Mouse (Mus musculus) midbrain, embryonic 15.5 days (tissue): ENCODE measurements around the gene Stk38l. TPM values are rescaled to one million over a fixed set of nuclear protein-coding genes. Genes with fewer than 3 reads are reported as not detected.
"Not testable (repeated sequence)": the region's sequence is repeated elsewhere in the genome, so short reads cannot be mapped to it uniquely, and the experiment has no call there.

Source experiments
- ATAC-seq: fragments of 200-750 bp; cut with Nextera tagmentation; replicated peaks from 2 replicates; pipeline ENCODE4 v1.8.0; 2017; ENCODE audit warnings: moderate TSS enrichment
- H3K27ac ChIP-seq: fragments of 300-500 bp; sonication (generic); 2 replicates; pipeline ENCODE4 v1.5.1; 2015; ENCODE audit warnings: mild to moderate bottlenecking, inconsistent platforms
- H3K27me3 ChIP-seq: fragments of 300-500 bp; sonication (generic); replicated peaks from 2 replicates; pipeline ENCODE4 v1.6.1; 2015; ENCODE audit warnings: inconsistent platforms
- H3K36me3 ChIP-seq: fragments of 300-500 bp; sonication (generic); replicated peaks from 2 replicates; pipeline ENCODE4 v1.6.1; 2015; ENCODE audit warnings: inconsistent platforms
- H3K4me1 ChIP-seq: fragments of 300-500 bp; sonication (generic); 2 replicates; pipeline ENCODE4 v1.6.1; 2015; ENCODE audit warnings: inconsistent platforms
- H3K4me2 ChIP-seq: fragments of 300-500 bp; sonication (generic); 2 replicates; pipeline ENCODE4 v1.6.1; 2015; ENCODE audit warnings: inconsistent platforms, mild to moderate bottlenecking, moderate library complexity
- H3K4me3 ChIP-seq: fragments of 300-500 bp; sonication (generic); 2 replicates; pipeline ENCODE4 v1.5.1; 2015; ENCODE audit warnings: mild to moderate bottlenecking, inconsistent platforms
- H3K9ac ChIP-seq: fragments of 300-500 bp; sonication (generic); 2 replicates; pipeline ENCODE4 v1.6.1; 2015; ENCODE audit warnings: mild to moderate bottlenecking, inconsistent platforms
- H3K9me3 ChIP-seq: fragments of 300-500 bp; sonication (generic); 2 replicates; pipeline ENCODE4 v1.6.1; 2016; ENCODE audit warnings: inconsistent platforms
- WGBS: fragments of 180-500 bp; shearing (Covaris S2); methylation state at CpG from one replicate; pipeline ENCODE4 v1.1.7; 2015; ENCODE audit warnings: mixed read lengths; 5-methylcytosine and 5-hydroxymethylcytosine counted together
- polyA plus RNA-seq: library from polyadenylated mRNA; unstranded; fragments of >200 nt; fragmentation: Nextera tagmentation; extraction: Ambion mirVana; gene quantifications from 2 replicates; pipeline ENCODE4 v1.2.1, GENCODE M21; 2015

The Stk38l gene
- polyA plus RNA-seq, 1 experiment from 2014 or later = 16.3 TPM

GRCm38 (mm10) chr6:146760022-146760421 lies 35.2 kb downstream of the Stk38l start:
- Histone ChIP-seq H3K9ac (no peak overlapping the region), H3K9me3 (no peaks in the 10 kb centered on the region), H3K36me3 (no peaks in the 10 kb centered on the region), H3K4me3 (no peak overlapping the region), H3K4me1 (no peaks in the 10 kb centered on the region), H3K27me3 (no peaks in the 10 kb centered on the region), H3K4me2 (no peak overlapping the region), H3K27ac (no peak overlapping the region)
- 95% methylated on average over 2 of the region's 2 CpGs for WGBS
- no peak for ATAC-seq

DNA sequence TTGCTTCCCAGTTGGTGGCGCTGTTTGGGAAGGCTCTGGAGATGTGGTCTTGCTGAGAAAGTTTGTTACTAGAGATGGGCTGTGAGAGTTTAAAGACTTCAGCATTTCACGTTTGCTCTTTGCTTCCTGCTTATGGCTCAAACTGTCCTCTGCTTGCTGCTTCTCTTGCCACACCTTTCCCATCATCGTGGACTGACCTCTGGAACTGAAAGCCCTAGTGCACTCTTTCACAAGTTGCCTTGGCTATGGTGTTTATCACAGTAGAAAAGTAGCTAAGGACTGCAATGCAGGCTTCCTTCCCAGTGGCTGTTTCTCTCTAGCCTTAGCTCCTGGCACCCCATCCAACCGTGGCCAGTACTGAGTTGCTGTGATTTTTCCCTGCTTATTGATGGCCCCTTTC lies 35.9 kb downstream of the Stk38l start:
- H3K4me1 ChIP-seq = no peaks in the 10 kb centered on the region
- no peak overlapping the region for H3K27ac ChIP-seq
- H3K27me3 ChIP-seq = no peaks in the 10 kb centered on the region
- ATAC-seq = no peak
- no peaks in the 10 kb centered on the region for H3K36me3 ChIP-seq
- 75% methylated on average over 4 of the region's 4 CpGs for WGBS
- H3K4me3 ChIP-seq = no peak overlapping the region
- H3K4me2 ChIP-seq = no peak overlapping the region
- H3K9ac ChIP-seq = no peak overlapping the region
- no peaks in the 10 kb centered on the region for H3K9me3 ChIP-seq

DNA sequence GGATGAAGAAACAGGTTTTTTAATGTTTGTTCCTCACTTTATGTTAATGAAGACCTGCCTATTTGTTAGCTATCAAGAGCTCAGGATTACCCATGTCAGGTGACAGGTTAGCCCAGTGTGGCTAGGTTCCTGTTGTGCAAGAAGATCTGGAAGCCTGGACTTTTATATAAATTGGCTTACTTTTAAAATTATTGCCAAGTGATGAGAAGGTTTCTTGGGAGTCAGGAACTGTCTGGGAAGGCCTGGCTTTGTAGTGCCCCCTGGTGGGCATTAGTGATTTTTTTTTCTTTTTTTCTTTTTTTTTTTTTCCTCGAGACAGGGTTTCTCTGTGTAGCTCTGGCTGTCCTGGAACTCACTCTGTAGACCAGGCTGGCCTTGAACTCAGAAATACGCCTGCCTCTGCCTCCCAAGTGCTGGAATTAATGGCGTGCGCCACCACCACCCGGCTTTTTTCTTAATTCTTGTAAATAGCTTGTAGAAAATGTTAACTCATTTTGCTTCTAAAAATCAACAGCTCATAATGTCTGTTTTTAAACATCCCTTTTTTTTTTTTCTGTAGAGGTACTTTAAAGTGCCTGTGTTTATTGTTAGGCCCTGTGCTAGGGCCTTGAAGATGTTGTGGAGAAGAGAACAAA lies 37.6 kb downstream of the Stk38l start:
- Histone ChIP-seq H3K27me3 (no peaks in the 10 kb centered on the region), H3K4me3 (no peak overlapping the region), H3K9me3 (no peaks in the 10 kb centered on the region), H3K36me3 (no peaks in the 10 kb centered on the region; the same call in 1 of the 2 replicates), H3K4me2 (no peak overlapping the region), H3K4me1 (no peaks in the 10 kb centered on the region), H3K27ac (no peak overlapping the region), H3K9ac (no peak overlapping the region)
- no peak for ATAC-seq
- WGBS = 62% methylated on average over 5 of the region's 5 CpGs

- Histone ChIP-seq H3K36me3 (peaks cover 15% of the 10 kb centered on the region), H3K4me1 (no peaks in the 10 kb centered on the region), H3K27me3 (no peaks in the 10 kb centered on the region), H3K9me3 (no peaks in the 10 kb centered on the region), H3K4me2 (no peak overlapping the region), H3K9ac (no peak overlapping the region), H3K4me3 (no peak overlapping the region), H3K27ac (no peak overlapping the region)
- WGBS = 70% methylated on average over 2 of the region's 2 CpGs
- no peak for ATAC-seq
Observed at GRCm38 (mm10) chr6:146764593-146764992, 39.8 kb downstream of the Stk38l start.

DNA sequence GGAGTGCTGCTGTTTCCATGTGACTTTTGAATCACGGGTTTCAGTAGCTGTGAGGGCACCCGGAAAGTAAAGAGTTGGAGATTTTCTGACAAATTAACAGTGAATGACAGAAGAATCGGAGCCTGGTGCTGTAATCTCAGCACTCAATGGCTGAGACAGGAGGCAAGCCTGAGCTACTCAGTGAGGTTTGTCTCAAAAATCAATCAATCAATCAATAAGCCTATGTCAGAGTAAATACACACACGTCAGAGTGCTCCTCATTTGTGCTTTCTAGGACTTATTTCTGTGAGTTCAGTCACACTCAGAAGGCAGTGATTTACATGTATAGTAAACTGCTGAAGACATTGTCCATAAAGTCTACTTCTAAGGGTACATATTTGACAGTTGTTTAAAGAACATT lies 40.5 kb downstream of the Stk38l start:
- no peak overlapping the region for H3K4me2 ChIP-seq
- no peak overlapping the region for H3K9ac ChIP-seq
- no peaks in the 10 kb centered on the region for H3K9me3 ChIP-seq
- ATAC-seq = no peak
- no peak overlapping the region for H3K27ac ChIP-seq
- H3K4me1 ChIP-seq = no peaks in the 10 kb centered on the region
- 86% methylated on average over 4 of the region's 4 CpGs for WGBS
- H3K27me3 ChIP-seq = no peaks in the 10 kb centered on the region
- no peak overlapping the region for H3K4me3 ChIP-seq
- H3K36me3 ChIP-seq = peaks cover 17% of the 10 kb centered on the region

- no peak for ATAC-seq
- Histone ChIP-seq H3K27ac (no peak overlapping the region), H3K4me1 (no peaks in the 10 kb centered on the region), H3K27me3 (no peaks in the 10 kb centered on the region), H3K4me2 (no peak overlapping the region), H3K4me3 (no peak overlapping the region), H3K9me3 (no peaks in the 10 kb centered on the region), H3K9ac (no peak overlapping the region), H3K36me3 (peaks cover 25% of the 10 kb centered on the region)
- 93% methylated on average over 10 of the region's 10 CpGs for WGBS
Observed at GRCm38 (mm10) chr6:146768813-146769404, 44.1 kb downstream of the Stk38l start.

- H3K27ac ChIP-seq = no peak overlapping the region
- no peaks in the 10 kb centered on the region for H3K9me3 ChIP-seq
- H3K4me2 ChIP-seq = no peak overlapping the region
- H3K36me3 ChIP-seq = peaks cover 32% of the 10 kb centered on the region
- H3K4me3 ChIP-seq = no peak overlapping the region
- no peaks in the 10 kb centered on the region for H3K27me3 ChIP-seq
- H3K4me1 ChIP-seq = no peaks in the 10 kb centered on the region
- WGBS = 75% methylated on average over 6 of the region's 6 CpGs
- no peak for ATAC-seq
- H3K9ac ChIP-seq = no peak overlapping the region
Observed at GRCm38 (mm10) chr6:146770005-146770745, 45.4 kb downstream of the Stk38l start.

DNA sequence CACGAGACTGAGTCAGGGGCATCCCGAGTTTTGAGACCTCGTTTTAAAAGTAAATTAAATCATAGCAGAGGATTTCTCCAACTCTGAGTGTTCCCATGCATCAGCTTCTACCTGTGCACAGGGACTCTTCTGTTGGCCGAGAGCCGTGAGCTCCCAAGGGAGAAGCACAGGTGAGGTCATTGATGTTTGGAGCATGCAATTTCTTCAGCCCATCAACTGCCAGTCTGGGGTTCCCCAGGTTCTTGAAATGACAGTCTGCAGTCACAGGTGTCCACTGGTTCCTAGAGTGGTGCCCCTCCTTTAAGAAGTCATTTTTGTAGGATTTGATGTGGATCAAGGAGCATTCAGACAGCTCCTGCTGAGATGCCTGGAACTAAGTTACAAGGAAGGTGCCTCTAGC lies 46.0 kb downstream of the Stk38l start:
- Histone ChIP-seq H3K27ac (no peak overlapping the region), H3K9me3 (no peaks in the 10 kb centered on the region), H3K9ac (no peak overlapping the region), H3K4me2 (no peak overlapping the region), H3K4me1 (no peaks in the 10 kb centered on the region), H3K4me3 (no peak overlapping the region), H3K36me3 (peaks cover 32% of the 10 kb centered on the region), H3K27me3 (no peaks in the 10 kb centered on the region)
- no peak for ATAC-seq
- WGBS = 94% methylated on average over 5 of the region's 5 CpGs

GRCm38 (mm10) chr6:146775864-146776263 lies 51.1 kb downstream of the Stk38l start:
- not testable (repeated sequence) for H3K4me2 ChIP-seq, H3K4me3 ChIP-seq, H3K9ac ChIP-seq, ATAC-seq, H3K27me3 ChIP-seq, H3K4me1 ChIP-seq, H3K27ac ChIP-seq, H3K9me3 ChIP-seq
- H3K36me3 ChIP-seq = peaks cover 15% of the 10 kb centered on the region; the same call in 1 of the 2 replicates
- 72% methylated on average over 8 of the region's 8 CpGs for WGBS

DNA sequence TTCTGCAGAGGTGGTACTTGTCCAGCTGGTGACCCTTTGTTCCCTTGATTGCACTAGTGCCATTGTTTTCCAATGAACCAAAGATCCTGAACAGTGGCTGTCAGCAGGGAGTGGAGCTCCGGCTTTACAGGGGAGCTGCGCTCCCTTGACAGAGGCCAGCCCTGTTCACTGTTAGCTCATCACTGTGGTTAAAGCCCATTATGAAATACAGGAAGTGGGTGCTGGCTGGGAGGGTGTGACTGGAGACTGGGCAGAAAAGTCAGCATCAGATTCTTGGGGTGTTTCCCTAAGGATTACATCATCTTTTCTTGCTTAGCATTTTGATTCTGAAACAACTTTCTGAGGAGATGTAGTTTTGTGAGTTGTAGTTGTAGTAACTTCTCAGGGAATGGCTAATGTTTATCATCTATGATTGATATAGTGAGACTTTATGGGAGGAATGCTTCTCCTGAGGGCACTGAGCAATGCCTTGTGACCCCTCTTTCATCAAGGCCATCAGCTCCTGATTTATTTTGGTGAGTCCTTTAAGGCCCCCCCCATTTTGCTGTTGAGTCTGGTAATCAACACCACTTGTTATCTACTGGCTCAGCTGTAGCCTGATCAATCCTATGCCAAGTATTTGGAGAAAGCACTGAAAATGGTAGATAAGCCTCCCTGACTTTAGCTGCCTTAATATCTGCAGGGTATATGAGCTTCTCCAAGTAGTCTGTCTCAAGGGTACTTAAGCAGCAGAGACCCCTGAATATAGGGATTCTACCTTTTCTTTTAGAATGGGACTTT lies 52.0 kb downstream of the Stk38l start:
- WGBS = 14% methylated on average over 2 of the region's 2 CpGs
- no peak for ATAC-seq

DNA sequence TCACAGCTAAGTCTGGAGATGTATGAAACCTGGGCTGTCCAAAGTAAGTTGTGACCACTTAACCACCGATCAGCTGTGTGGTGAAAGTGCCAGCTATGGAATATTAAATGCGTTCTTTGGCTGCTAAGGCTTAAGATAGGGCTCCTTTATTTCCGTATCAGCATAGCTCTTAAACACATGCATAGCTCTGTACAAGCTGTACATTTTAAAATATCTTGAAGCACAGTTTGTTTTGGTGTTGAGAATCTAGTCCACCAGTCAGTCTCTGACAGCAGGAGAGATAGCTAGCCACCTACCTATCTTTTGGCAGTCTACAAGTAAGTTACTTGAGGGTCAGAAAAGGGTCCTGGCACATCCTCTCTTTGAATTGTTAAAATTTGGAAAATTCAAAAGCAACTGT lies 53.3 kb downstream of the Stk38l start:
- WGBS = over 99% methylated on average over 3 of the region's 3 CpGs
- H3K27me3 ChIP-seq = no peaks in the 10 kb centered on the region
- no peak overlapping the region for H3K9ac ChIP-seq
- H3K27ac ChIP-seq = no peak overlapping the region
- H3K36me3 ChIP-seq = peaks cover 10% of the 10 kb centered on the region; the same call in 1 of the 2 replicates
- no peak overlapping the region for H3K4me2 ChIP-seq
- H3K4me3 ChIP-seq = no peak overlapping the region
- H3K9me3 ChIP-seq = no peaks in the 10 kb centered on the region
- H3K4me1 ChIP-seq = no peaks in the 10 kb centered on the region
- no peak for ATAC-seq

More for the DNA sequence above, 52.0 kb downstream of the Stk38l start:
- Histone ChIP-seq H3K9me3 (no peaks in the 10 kb centered on the region), H3K4me2 (no peak overlapping the region), H3K4me1 (no peaks in the 10 kb centered on the region), H3K9ac (no peak overlapping the region), H3K36me3 (peaks cover 14% of the 10 kb centered on the region; the same call in 1 of the 2 replicates), H3K4me3 (no peak overlapping the region), H3K27ac (no peak overlapping the region), H3K27me3 (no peaks in the 10 kb centered on the region)

GRCm38 (mm10) chr6:146781566-146781965 lies 56.8 kb downstream of the Stk38l start:
- H3K27ac ChIP-seq = no peak overlapping the region
- H3K9me3 ChIP-seq = no peaks in the 10 kb centered on the region
- no peaks in the 10 kb centered on the region for H3K4me1 ChIP-seq
- H3K27me3 ChIP-seq = no peaks in the 10 kb centered on the region
- H3K4me3 ChIP-seq = no peak overlapping the region
- no peak overlapping the region for H3K4me2 ChIP-seq
- H3K36me3 ChIP-seq = no peaks in the 10 kb centered on the region
- no peak overlapping the region for H3K9ac ChIP-seq
- 85% methylated on average over 3 of the region's 3 CpGs for WGBS
- ATAC-seq = no peak
